Mouse (Mus musculus) neural tube, embryonic 15.5 days (tissue): ENCODE data around the gene Dhx8. TPM values are rescaled to one million over a fixed set of nuclear protein-coding genes. Genes with fewer than 3 reads are reported as not detected.

ENCODE experiments used
- ATAC-seq: fragments of 200-750 bp; cut with Nextera tagmentation; 2 replicates; pipeline ENCODE4 v1.8.0; 2017; ENCODE audit warnings: mild to moderate bottlenecking, moderate TSS enrichment, moderate library complexity; ENCODE audit not compliant: low FRiP score
- H3K27ac ChIP-seq: fragments of 300-500 bp; sonication (generic); replicated peaks from 2 replicates; pipeline ENCODE4 v1.5.1; 2015; ENCODE audit warnings: mild to moderate bottlenecking, inconsistent platforms
- H3K27me3 ChIP-seq: fragments of 300-500 bp; sonication (generic); replicated peaks from 2 replicates; pipeline ENCODE4 v1.6.1; 2015; ENCODE audit warnings: inconsistent platforms
- H3K36me3 ChIP-seq: fragments of 300-500 bp; sonication (generic); 2 replicates; pipeline ENCODE4 v1.6.1; 2015; ENCODE audit warnings: inconsistent platforms
- H3K4me1 ChIP-seq: fragments of 300-500 bp; sonication (generic); 2 replicates; pipeline ENCODE4 v1.6.1; 2015; ENCODE audit warnings: inconsistent platforms
- H3K4me2 ChIP-seq: fragments of 300-500 bp; sonication (generic); 2 replicates; pipeline ENCODE4 v1.6.1; 2015; ENCODE audit warnings: inconsistent platforms, mild to moderate bottlenecking, moderate library complexity
- H3K4me3 ChIP-seq: fragments of 300-500 bp; sonication (generic); replicated peaks from 2 replicates; pipeline ENCODE4 v1.5.1; 2015; ENCODE audit warnings: mild to moderate bottlenecking, inconsistent platforms
- H3K9ac ChIP-seq: fragments of 300-500 bp; sonication (generic); replicated peaks from 2 replicates; pipeline ENCODE4 v1.6.1; 2015; ENCODE audit warnings: mild to moderate bottlenecking, inconsistent platforms
- H3K9me3 ChIP-seq: fragments of 300-500 bp; sonication (generic); replicated peaks from 2 replicates; pipeline ENCODE4 v1.6.1; 2016; ENCODE audit warnings: inconsistent platforms
- WGBS: fragments of 180-500 bp; shearing (Covaris S2); methylation state at CpG from one replicate; pipeline ENCODE4 v1.1.7; 2015; ENCODE audit warnings: mixed read lengths; 5-methylcytosine and 5-hydroxymethylcytosine counted together
- polyA plus RNA-seq: library from polyadenylated mRNA; unstranded; fragments of >200 nt; fragmentation: Nextera tagmentation; extraction: Ambion mirVana; gene quantifications from 2 replicates; pipeline ENCODE4 v1.2.1, GENCODE M21; 2015

Gene Dhx8
- polyA plus RNA-seq, 1 experiment from 2014 or later = 28.7 TPM

DNA sequence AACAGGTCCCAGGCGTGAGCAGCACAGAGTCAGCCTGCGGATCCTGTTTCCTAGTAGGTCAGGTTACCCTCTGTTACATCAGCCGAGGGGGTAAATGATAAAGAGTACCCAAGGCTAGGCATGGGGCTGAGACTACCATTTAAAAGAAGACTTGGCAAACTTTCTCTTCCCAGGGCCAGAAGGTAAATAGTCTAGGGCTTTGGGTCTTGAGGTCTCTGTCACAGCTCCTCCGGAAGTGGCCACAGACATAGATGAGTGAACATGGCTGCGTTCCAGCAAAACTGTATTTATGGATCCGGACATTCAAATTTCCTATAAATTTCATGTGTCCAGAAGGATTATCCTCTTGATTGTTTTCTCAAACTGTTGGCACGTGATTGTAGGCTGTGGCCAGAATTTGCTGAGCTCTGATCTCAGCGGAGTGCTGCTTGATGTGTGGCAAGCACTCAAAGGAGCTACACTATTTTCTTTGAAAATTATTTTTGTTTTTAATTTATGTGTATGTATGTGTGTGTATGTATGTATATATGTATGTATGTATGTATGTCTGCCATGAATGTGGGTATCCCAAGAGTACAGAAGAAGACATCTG lies 72.5 kb downstream of the Dhx8 start:
- ATAC-seq = no peak
- peaks cover 10% of the 10 kb centered on the region for H3K27me3 ChIP-seq
- 90% methylated on average over 8 of the region's 8 CpGs for WGBS
- H3K9ac ChIP-seq = no peak overlapping the region
- H3K4me1 ChIP-seq = peaks cover 14% of the 10 kb centered on the region; the same call in 1 of the 2 replicates
- no peaks in the 10 kb centered on the region for H3K36me3 ChIP-seq
- H3K4me3 ChIP-seq = no peak overlapping the region
- no peak overlapping the region for H3K27ac ChIP-seq
- H3K4me2 ChIP-seq = no peak overlapping the region
- no peaks in the 10 kb centered on the region for H3K9me3 ChIP-seq

- 58% methylated on average over 12 of the region's 12 CpGs for WGBS
- Histone ChIP-seq H3K4me2 (no peak overlapping the region), H3K9ac (no peak overlapping the region), H3K27ac (no peak overlapping the region), H3K4me3 (no peak overlapping the region), H3K36me3 (no peaks in the 10 kb centered on the region), H3K9me3 (no peaks in the 10 kb centered on the region), H3K27me3 (peaks cover 16% of the 10 kb centered on the region), H3K4me1 (peaks cover 15% of the 10 kb centered on the region; the same call in 1 of the 2 replicates)
- no peak for ATAC-seq
Measured at GRCm38 (mm10) chr11:101806741-101807140, 74.0 kb downstream of the Dhx8 start.

GRCm38 (mm10) chr11:101807266-101807665 lies 74.5 kb downstream of the Dhx8 start:
- no peak overlapping the region for H3K4me3 ChIP-seq
- no peaks in the 10 kb centered on the region for H3K9me3 ChIP-seq
- WGBS = 86% methylated on average over 10 of the region's 10 CpGs
- peaks cover 15% of the 10 kb centered on the region; the same call in 1 of the 2 replicates for H3K4me1 ChIP-seq
- no peaks in the 10 kb centered on the region for H3K36me3 ChIP-seq
- no peak overlapping the region for H3K4me2 ChIP-seq
- no peak overlapping the region for H3K9ac ChIP-seq
- ATAC-seq = no peak
- no peak overlapping the region for H3K27ac ChIP-seq
- peaks cover 16% of the 10 kb centered on the region for H3K27me3 ChIP-seq

DNA sequence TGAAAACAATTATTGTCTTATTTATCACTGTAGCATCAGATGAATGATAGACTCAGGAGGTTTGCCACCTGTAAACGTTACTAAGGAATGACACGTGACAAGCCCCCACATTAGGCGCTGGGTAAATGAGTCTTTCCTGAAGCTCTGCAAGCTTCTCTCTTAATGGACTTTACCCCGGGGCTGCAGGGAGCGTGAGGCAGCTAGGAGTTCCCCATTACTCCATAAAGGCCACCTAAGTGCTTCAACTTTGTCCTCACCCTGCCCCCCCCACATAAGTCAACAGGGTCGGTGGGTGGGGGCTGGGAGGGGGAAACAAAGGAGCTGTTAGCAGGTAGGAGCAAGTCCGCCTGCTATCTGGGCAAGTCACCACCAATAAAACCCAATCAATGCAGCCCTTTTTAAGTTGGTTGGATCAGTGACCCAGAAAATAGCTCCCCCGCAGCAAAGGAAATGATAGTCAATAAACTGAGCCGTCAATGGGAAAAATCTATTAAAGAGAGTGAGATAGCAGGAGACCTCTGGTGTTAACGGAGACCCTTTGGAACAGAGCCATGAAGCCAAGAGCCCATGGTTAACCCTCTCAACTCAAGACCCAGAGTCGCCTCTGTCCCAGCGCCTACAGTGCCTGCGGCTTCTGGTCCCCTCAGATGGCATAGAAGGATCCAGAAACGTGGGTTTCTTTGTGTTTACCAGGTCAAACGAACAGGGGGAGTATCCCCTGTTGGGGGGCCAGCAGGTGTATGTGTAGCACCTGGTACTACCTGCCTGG lies 76.5 kb downstream of the Dhx8 start:
- ATAC-seq = no peak
- Histone ChIP-seq H3K27me3 (peaks cover 20% of the 10 kb centered on the region), H3K36me3 (no peaks in the 10 kb centered on the region), H3K9me3 (no peaks in the 10 kb centered on the region), H3K27ac (no peak overlapping the region), H3K4me3 (no peak overlapping the region), H3K4me1 (peaks cover 24% of the 10 kb centered on the region), H3K4me2 (no peak overlapping the region), H3K9ac (no peak overlapping the region)
- WGBS = 10% methylated on average over 15 of the region's 15 CpGs

GRCm38 (mm10) chr11:101813259-101813658 lies 80.5 kb downstream of the Dhx8 start:
- ATAC-seq = no peak
- under 1% methylated on average over 7 of the region's 7 CpGs for WGBS
- H3K27me3 ChIP-seq = peaks cover 17% of the 10 kb centered on the region

DNA sequence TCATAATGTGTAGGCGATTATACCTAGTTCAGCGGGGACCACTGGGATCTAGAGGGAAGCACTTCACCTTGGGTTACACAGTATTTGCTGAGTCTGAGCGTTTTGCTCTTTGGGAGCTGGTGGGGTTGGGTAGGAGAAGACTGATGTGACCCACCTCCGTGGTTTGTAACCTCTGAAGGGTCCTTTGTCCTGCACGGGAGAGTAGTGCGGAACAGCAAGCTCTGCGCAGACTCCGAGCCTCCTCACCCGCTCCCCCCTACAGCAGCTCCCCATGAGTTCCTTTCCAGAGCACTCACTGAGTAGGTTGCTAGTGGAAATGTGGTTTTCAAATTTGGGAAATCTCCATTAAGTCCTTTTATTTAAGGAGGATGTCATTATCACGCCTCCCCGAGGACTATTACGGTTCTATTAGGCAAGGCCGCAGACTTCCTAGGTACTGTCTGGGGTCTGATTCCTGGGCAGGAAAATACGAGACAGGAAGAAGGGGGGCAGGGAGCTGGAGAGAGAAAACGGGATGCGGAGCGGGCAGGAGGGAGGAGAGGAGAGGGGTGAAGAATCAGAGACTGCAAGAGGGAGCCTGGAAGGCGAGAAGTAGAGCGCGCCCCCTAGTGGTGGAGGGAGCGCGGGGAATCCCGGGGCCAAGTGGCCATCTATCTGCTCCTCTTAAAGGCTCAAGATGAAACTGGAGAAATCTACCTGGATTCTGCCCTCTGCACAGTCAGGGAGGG lies 81.8 kb downstream of the Dhx8 start:
- peak overlapping the region; percentile 48 for H3K4me2 ChIP-seq
- H3K9ac ChIP-seq = no peak overlapping the region
- peaks cover 13% of the 10 kb centered on the region for H3K27me3 ChIP-seq
- no peaks in the 10 kb centered on the region for H3K36me3 ChIP-seq
- H3K4me1 ChIP-seq = peaks cover 35% of the 10 kb centered on the region
- H3K27ac ChIP-seq = no peak overlapping the region
- H3K4me3 ChIP-seq = peak overlapping the region; percentile 15; the same call in 1 of the 2 replicates
- ATAC-seq = peak; percentile 82
- 10% methylated on average over 23 of the region's 23 CpGs for WGBS
- H3K9me3 ChIP-seq = no peaks in the 10 kb centered on the region

More at GRCm38 (mm10) chr11:101813259-101813658, 80.5 kb downstream of the Dhx8 start:
- Histone ChIP-seq H3K4me3 (no peak overlapping the region), H3K9me3 (no peaks in the 10 kb centered on the region), H3K27ac (no peak overlapping the region), H3K36me3 (no peaks in the 10 kb centered on the region), H3K4me1 (peaks cover 44% of the 10 kb centered on the region), H3K4me2 (no peak overlapping the region), H3K9ac (no peak overlapping the region)

DNA sequence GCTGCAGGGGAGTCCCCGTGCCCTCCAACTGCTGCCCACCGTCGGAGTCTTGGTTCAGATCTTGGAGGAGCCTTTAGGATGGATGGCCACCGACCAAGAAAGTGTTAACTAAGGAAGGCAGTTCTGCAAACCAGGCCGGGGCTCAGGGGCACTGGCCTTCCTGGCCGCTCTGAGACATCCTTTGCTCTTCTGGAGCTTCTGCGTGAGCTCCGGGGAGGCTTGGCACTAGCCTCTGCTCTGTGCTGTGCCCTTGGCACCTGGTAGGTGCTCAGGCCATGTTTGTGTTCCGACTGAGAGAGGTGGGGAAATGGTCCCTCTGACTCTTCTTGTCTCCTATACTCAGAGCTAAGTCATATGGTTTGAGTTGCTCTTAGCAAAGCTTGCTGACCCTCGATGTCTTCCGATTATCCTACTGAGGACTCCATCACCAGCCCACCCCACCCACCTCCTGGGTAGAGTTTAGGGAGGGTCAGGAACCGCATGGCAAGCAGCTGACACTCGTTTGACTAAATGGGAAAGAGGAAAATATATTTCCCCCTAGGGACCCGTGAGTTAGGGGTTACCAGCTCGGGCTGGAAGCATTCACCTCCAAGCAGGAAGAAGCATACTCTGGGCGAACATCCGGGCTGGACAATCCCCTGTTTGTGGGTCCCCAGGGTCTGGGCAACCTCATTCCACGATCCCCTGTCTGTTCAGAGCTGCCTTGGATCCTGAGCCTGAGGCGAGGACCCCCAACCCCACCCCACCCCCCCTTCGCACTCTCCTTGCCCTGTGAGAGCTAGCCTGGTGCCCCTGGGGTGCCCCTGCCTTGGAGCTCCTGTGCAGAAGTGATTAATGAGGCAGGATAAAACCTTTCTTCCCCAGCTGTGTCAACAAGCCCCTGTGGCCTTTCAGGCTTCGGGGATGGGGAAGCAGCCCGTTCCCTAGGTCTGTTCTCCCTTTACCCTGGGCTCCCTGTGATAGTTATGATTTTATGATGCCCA lies 82.7 kb downstream of the Dhx8 start:
- Histone ChIP-seq H3K27me3 (peaks cover 11% of the 10 kb centered on the region; the same call in 1 of the 2 replicates), H3K4me1 (peaks cover 31% of the 10 kb centered on the region), H3K9me3 (no peaks in the 10 kb centered on the region), H3K27ac (no peak overlapping the region), H3K4me3 (no peak overlapping the region), H3K4me2 (peak overlapping the region; percentile 48), H3K36me3 (no peaks in the 10 kb centered on the region), H3K9ac (no peak overlapping the region)
- WGBS = 10% methylated on average over 22 of the region's 22 CpGs
- peak; percentile 35; the same call in 1 of the 2 replicates for ATAC-seq

Other genes starting within 250 kb of the Dhx8 start
- 1.4 and 4.1 TPM in 2 replicates for gene Brca1, start 181.0 kb upstream of the Dhx8 start, polyA plus RNA-seq
- gene Nbr1, start 180.8 kb upstream of the Dhx8 start, polyA plus RNA-seq = 78.7 and 80.3 TPM in 2 replicates
- 4.4 and 5.9 TPM in 2 replicates for gene Tmem106a, start 150.7 kb upstream of the Dhx8 start, polyA plus RNA-seq
- not detected in 2 replicates for gene Gm11634, start 133.7 kb upstream of the Dhx8 start, polyA plus RNA-seq
- 14.1 and 19.8 TPM in 2 replicates for gene Rdm1, start 105.7 kb upstream of the Dhx8 start, polyA plus RNA-seq
- 8.1 and 9.1 TPM in 2 replicates for gene Arl4d, start 67.4 kb upstream of the Dhx8 start, polyA plus RNA-seq
- gene Etv4, start 52.5 kb downstream of the Dhx8 start, polyA plus RNA-seq = 25.9 and 29.5 TPM in 2 replicates
- gene Meox1, start 161.5 kb downstream of the Dhx8 start, polyA plus RNA-seq = 1.3 and 2.0 TPM in 2 replicates
- 0.23 TPM in 1 of 2 replicates, not detected in the other for gene Sost, start 234.1 kb downstream of the Dhx8 start, polyA plus RNA-seq